Comparison of ENCODE assay signal across 10 mouse cellular contexts in genomic region chr2:74691022-74691951, GRCm38 (mm10). TPM values are rescaled to one million over a fixed set of nuclear protein-coding genes. Genes with fewer than 3 reads are reported as not detected.
DNase-seq lines count a peak whose midpoint lies in the region; ATAC-seq and TF ChIP-seq lines count a peak whose summit lies in the region.
"Had no signal": no experiment of that assay in that cellular context is flagged by ENCODE, and none has a peak within 500 bp of the region (broad histone marks: within the 10 kb centered on the region; RNA-seq: fewer than 3 reads in every experiment).

Gene Hoxd10, plus strand, starts transcription at chr2:74691924.

- peaks cover 95% of the 10 kb centered on the region for H3K27me3 ChIP-seq in heart, embryonic 11.5 days (ENCODE audit: control insufficient read depth, insufficient read depth, low read length)
- H3K27me3 ChIP-seq in embryonic facial prominence, embryonic 12.5 days, result peaks cover 86% of the 10 kb centered on the region
- peaks cover 95% of the 10 kb centered on the region for H3K27me3 ChIP-seq in hindbrain, embryonic 13.5 days
- H3K27me3 ChIP-seq in liver, adult 2 months (ENCODE audit: control insufficient read depth, insufficient read depth, low read length), result peaks cover 40% of the 10 kb centered on the region
- H3K27me3 ChIP-seq: CH12.LX had no signal

- no peak within 1 kb of the TSS for H3K27ac ChIP-seq in heart, embryonic 11.5 days (ENCODE audit: low read depth, low read length)
- H3K27ac ChIP-seq in embryonic facial prominence, embryonic 12.5 days, result no peak within 1 kb of the TSS
- no peak within 1 kb of the TSS for H3K27ac ChIP-seq in hindbrain, embryonic 13.5 days
- no peak within 1 kb of the TSS for H3K27ac ChIP-seq in liver, adult 2 months (replicated peaks; ENCODE audit: insufficient read depth, low read depth, low read length)

- no peak within 1 kb of the TSS for H3K9ac ChIP-seq in heart, embryonic 11.5 days (ENCODE audit: low read depth, low read length)
- H3K9ac ChIP-seq in embryonic facial prominence, embryonic 12.5 days, result no peak within 1 kb of the TSS
- no peak within 1 kb of the TSS for H3K9ac ChIP-seq in hindbrain, embryonic 13.5 days
- H3K9ac ChIP-seq in liver, adult 2 months (ENCODE audit: low read depth, low read length), result no peak within 1 kb of the TSS

- 0 out of 2 replicates have a peak, but pooled peaks have one; percentile 14 for TF ChIP-seq CTCF in liver, adult 2 months (IDR thresholded peaks at IDR 0.05; ENCODE audit: low read depth, low read length)

- 1% methylated on average over 56 of the region's 56 CpGs for WGBS in heart, embryonic 11.5 days (ENCODE audit: insufficient replicate concordance)
- WGBS in embryonic facial prominence, embryonic 12.5 days, result under 1% methylated on average over 56 of the region's 56 CpGs
- under 1% methylated on average over 56 of the region's 56 CpGs for WGBS in hindbrain, embryonic 13.5 days
- 4% methylated on average over 56 of the region's 56 CpGs for WGBS in liver, adult 2 months

- no peak for DNase-seq in heart, adult 8-10 months (ENCODE audit: low spot score)
- no peak for DNase-seq in liver, adult 2 months (ENCODE audit: extremely low read depth, low read depth, low spot score)
- peak; percentile 81 for DNase-seq in testis, postnatal 10 days (ENCODE audit: low spot score)
- DNase-seq in T-cell, adult 2 months (ENCODE audit: low spot score), result no peak
- no peak for DNase-seq in layer of hippocampus, adult 9-10 months (ENCODE audit: low spot score)

- ATAC-seq in heart, embryonic 11.5 days (replicated peaks; ENCODE audit: insufficient number of reproducible peaks, low FRiP score, low TSS enrichment), result peak; percentile 59; the same call in 1 of the 2 replicates
- no peak for ATAC-seq in embryonic facial prominence, embryonic 12.5 days (ENCODE audit: insufficient number of reproducible peaks, insufficient read depth, low FRiP score, low TSS enrichment)
- 0 out of 2 replicates have a peak, but pooled peaks have one; percentile 46 for ATAC-seq in hindbrain, embryonic 13.5 days (ENCODE audit: low FRiP score)

- H3K4me2 ChIP-seq in heart, embryonic 11.5 days, result peak within 1 kb of the TSS; percentile 39
- peak within 1 kb of the TSS; percentile 24; the same call in 1 of the 2 replicates for H3K4me2 ChIP-seq in embryonic facial prominence, embryonic 12.5 days (replicated peaks)
- no peak within 1 kb of the TSS for H3K4me2 ChIP-seq in hindbrain, embryonic 13.5 days

- TF ChIP-seq POLR2A in liver, adult 2 months (IDR thresholded peaks at IDR 0.05; ENCODE audit: extremely low read depth, insufficient read depth, low read length), result no peak

- H3K36me3 ChIP-seq in heart, embryonic 11.5 days (ENCODE audit: control insufficient read depth, insufficient read depth, low read length), result no peaks in the 10 kb centered on the region
- no peaks in the 10 kb centered on the region for H3K36me3 ChIP-seq in embryonic facial prominence, embryonic 12.5 days
- no peaks in the 10 kb centered on the region for H3K36me3 ChIP-seq in hindbrain, embryonic 13.5 days
- H3K36me3 ChIP-seq in liver, adult 2 months (ENCODE audit: control insufficient read depth, insufficient read depth, low read length), result no peaks in the 10 kb centered on the region

- no peaks in the 10 kb centered on the region for H3K9me3 ChIP-seq in heart, embryonic 11.5 days (replicated peaks; ENCODE audit: control insufficient read depth, low read length)
- no peaks in the 10 kb centered on the region for H3K9me3 ChIP-seq in embryonic facial prominence, embryonic 12.5 days
- H3K9me3 ChIP-seq in hindbrain, embryonic 13.5 days, result no peaks in the 10 kb centered on the region

- peaks cover 6% of the 10 kb centered on the region for H3K4me1 ChIP-seq in heart, embryonic 11.5 days (ENCODE audit: control insufficient read depth, insufficient read depth, low read length)
- no peaks in the 10 kb centered on the region; the same call in 1 of the 2 replicates for H3K4me1 ChIP-seq in embryonic facial prominence, embryonic 12.5 days
- peaks cover 6% of the 10 kb centered on the region; the same call in 1 of the 2 replicates for H3K4me1 ChIP-seq in hindbrain, embryonic 13.5 days (replicated peaks)
- H3K4me1 ChIP-seq in liver, adult 2 months (ENCODE audit: control insufficient read depth, insufficient read depth, low read length), result no peaks in the 10 kb centered on the region

- H3K79me2 ChIP-seq in liver, adult 2 months (ENCODE audit: control insufficient read depth, insufficient read depth, low read length), result no peaks in the 10 kb centered on the region

- H3K4me3 ChIP-seq in heart, embryonic 11.5 days (ENCODE audit: low read depth, low read length), result peak within 1 kb of the TSS; percentile 4; the same call in 1 of the 2 replicates
- 0 out of 2 replicates have a peak within 1 kb of the TSS, but pooled peaks have one; percentile 9 for H3K4me3 ChIP-seq in embryonic facial prominence, embryonic 12.5 days
- H3K4me3 ChIP-seq in hindbrain, embryonic 13.5 days, result no peak within 1 kb of the TSS
- no peak within 1 kb of the TSS for H3K4me3 ChIP-seq in liver, adult 2 months (ENCODE audit: insufficient read depth, low read depth, low read length)

RNA-seq across cellular contexts. Expression of gene Hoxd10, which starts in this region (rescaled TPM):
- 0.11 TPM in 1 of 2 replicates, not detected in the other for polyA plus RNA-seq in heart, embryonic 11.5 days (2014; fragmentation: Nextera tagmentation; extraction: Ambion mirVana)
- under 1 TPM in 1 of 4 experiments, not detected in 3; 0.12 TPM for total RNA-seq in heart, adult 8-10 months (2022)
- not detected in 2 replicates for polyA plus RNA-seq in embryonic facial prominence, embryonic 12.5 days (2016; fragmentation: Nextera tagmentation; extraction: Ambion mirVana)
- polyA plus RNA-seq in hindbrain, embryonic 13.5 days (2015; fragmentation: Nextera tagmentation; extraction: Ambion mirVana), result not detected in 2 replicates
- not detected in 2 replicates for total RNA-seq in liver, adult 2 months (2014; rRNA removed)
- polyA plus RNA-seq in liver, adult 2 months (2012; rRNA removed), result not detected in 2 replicates
- total RNA-seq: CH12.LX; heart, postnatal 10 days had no signal

Comparison
In these comparisons a context has a peak if more than half of its experiments do, and no peak if none do; other contexts are left out.
1. Peak in ATAC-seq, H3K4me3 ChIP-seq and H3K4me2 ChIP-seq in heart, embryonic 11.5 days; RNA of the gene not detected or under 1 TPM.
2. Peak in ATAC-seq in hindbrain, embryonic 13.5 days; RNA of the gene not detected or under 1 TPM.